Mouse (Mus musculus): ENCODE data around the gene Olfr26. TPM values are rescaled to one million over a fixed set of nuclear protein-coding genes. Genes with fewer than 3 reads are reported as not detected.

The Olfr26 gene
- not detected for total RNA-seq (2023)

DNA sequence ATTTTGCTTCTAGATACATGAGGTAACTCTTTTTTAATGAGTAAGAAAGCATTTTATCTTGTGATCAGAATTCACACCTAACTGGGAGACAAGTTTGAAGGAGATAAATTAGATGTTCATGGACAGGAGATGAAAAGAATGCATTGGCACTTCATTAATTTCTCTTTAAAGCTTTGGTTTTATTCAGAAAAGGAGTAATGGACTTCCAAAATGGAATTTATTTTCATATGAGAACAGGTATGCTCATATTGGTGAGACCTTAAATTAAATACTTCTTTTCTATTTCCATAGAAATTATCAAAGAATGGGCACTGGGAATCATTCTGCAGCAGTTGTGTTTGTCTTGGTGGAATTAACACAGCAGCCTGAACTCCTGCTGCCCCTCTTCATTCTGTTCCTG, at the start of gene Olfr26:
TSS of gene Olfr26 (plus strand) at position 301 of the 400 bp plus-strand sequence.

DNA sequence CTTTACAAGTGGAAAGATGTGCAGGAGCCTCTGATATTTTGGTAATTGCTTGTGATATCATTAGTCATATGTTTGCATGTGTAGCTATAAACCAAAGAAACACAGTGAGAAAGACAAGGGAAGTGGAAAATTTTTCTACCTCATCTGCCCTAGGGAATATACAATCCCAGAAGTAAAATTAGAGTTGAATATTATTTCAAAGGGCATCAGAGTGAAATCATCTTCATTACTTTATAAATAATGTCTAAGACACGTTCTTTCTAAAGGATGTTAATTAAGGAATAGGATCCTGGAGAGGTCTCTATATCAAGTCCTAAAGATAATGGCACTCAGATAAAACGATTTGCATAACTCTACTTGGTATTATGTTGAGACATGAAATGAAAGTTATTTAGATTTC, 40.5 kb upstream of the Olfr26 start, which contains the start of gene Olfr922:
TSS of gene Olfr922 (plus strand) at position 301 of the 400 bp plus-strand sequence.

DNA sequence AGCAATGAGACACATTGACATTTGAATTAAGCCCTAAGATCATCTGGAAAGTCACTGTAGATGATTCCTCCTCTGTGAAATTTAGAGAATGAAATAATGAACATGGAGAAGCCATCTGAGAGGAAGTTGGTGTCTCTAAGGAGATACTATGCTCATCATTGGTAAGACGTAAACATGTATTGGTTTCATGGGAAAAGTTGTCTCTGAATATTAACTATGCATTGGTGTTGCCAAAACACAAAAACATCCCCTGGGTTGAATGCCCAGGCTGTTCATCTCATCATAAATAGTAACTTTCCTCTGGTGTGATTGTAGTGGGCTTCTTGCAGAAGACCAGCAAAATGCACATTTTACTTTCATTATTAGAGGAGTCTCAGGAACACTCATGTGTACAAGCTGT, 28.6 kb upstream of the Olfr26 start, which contains the start of gene Olfr923:
TSS of gene Olfr923 (plus strand) at position 301 of the 400 bp plus-strand sequence.

DNA sequence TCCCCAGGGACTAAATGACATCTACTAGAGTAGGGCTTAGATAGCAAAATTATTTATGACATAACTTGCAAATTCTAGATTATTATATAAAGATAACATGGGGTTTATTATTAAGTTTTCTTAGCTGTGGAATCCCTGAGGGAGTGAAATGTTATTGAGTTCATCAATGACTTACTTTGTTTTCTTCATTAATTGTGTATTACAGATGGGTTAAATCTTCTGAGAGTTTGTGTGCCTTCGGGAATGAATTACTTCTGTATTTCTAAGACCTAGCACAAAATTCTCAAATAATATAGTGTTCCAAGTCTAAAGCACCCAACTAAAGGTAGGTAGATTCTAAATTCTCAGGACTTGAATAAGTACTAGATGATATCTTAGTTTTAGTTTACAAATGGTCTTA, 10.7 kb upstream of the Olfr26 start, which contains the start of gene Olfr924:
TSS of gene Olfr924 (plus strand) at position 301 of the 400 bp plus-strand sequence.

DNA sequence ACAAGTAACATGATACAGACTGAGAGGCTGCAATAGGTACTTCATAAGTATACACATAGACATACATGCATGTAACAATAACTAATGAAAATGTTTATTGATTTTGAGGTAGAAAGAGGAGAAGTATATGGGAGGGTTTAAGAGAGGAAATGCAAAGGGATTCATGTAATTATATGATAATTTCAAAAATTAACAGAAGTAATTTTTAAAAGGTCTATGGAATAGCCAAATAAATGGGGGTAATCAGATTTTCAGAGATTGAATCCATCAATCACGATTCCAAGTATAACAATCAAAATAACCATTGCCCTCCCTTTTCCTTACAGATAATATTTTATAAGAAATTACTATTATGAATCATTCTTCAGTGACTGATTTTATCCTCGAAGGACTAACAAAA, 22.0 kb downstream of the Olfr26 start, which contains the start of gene Olfr926:
TSS of gene Olfr926 (plus strand) at position 301 of the 400 bp plus-strand sequence.

Other genes starting within 250 kb of the Olfr26 start
- not detected for gene Olfr914, start 250.0 kb upstream of the Olfr26 start, total RNA-seq (2023)
- not detected for gene Olfr916, start 195.2 kb upstream of the Olfr26 start, total RNA-seq (2023)
- gene Olfr917, start 189.2 kb upstream of the Olfr26 start, total RNA-seq (2023), result not detected
- gene Olfr918, start 180.5 kb upstream of the Olfr26 start, total RNA-seq (2023), result not detected
- gene Olfr919, start 151.4 kb upstream of the Olfr26 start, total RNA-seq (2023), result not detected
- gene Vwa5a, start 136.8 kb upstream of the Olfr26 start, total RNA-seq (2023), result 10 to 100 TPM in 1 of 2 experiments, 1 to 10 TPM in 1; 8.4 to 11.4 TPM
- gene Olfr920, start 102.8 kb upstream of the Olfr26 start, total RNA-seq (2023), result under 1 TPM; 0.09 to 0.15 TPM
- not detected for gene Olfr921, start 82.0 kb upstream of the Olfr26 start, total RNA-seq (2023)
- gene Olfr922, start 40.4 kb upstream of the Olfr26 start, total RNA-seq (2023), result not detected
- not detected for gene Olfr923, start 28.5 kb upstream of the Olfr26 start, total RNA-seq (2023)
- not detected for gene Olfr924, start 10.6 kb upstream of the Olfr26 start, total RNA-seq (2023)
- not detected for gene Olfr926, start 22.1 kb downstream of the Olfr26 start, total RNA-seq (2023)
- gene Olfr930, start 74.7 kb downstream of the Olfr26 start, total RNA-seq (2023), result not detected
- not detected for gene Olfr933, start 117.3 kb downstream of the Olfr26 start, total RNA-seq (2023)
- not detected for gene Olfr934, start 133.3 kb downstream of the Olfr26 start, total RNA-seq (2023)
- not detected for gene Olfr935, start 144.6 kb downstream of the Olfr26 start, total RNA-seq (2023)
- gene Olfr146, start 168.3 kb downstream of the Olfr26 start, total RNA-seq (2023), result not detected
- gene Olfr937, start 209.9 kb downstream of the Olfr26 start, total RNA-seq (2023), result not detected
- not detected for gene Olfr938, start 223.8 kb downstream of the Olfr26 start, total RNA-seq (2023)

All from T-cell, adult 66 days (primary cell).